31 mouse cellular contexts compared by ENCODE assay signal in the genomic region with DNA sequence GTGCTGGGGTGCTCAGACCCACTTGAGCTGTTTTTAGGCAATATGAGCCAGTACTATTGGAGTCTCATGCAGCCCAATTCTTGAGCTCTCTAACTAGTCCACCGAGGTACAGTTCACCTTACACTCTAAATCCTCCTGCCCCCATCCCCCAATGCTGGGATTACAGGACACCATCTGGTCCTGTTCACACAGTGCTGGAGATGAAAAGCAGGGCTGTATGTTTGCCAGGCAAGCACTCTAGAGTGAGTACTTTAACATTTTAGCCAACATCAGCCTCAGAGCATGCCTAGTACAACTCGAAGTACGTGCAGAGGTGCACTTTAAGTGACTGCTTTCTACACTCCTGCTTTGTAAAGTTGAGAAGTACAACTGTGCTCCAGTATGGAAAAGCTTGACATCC. TPM values are rescaled to one million over a fixed set of nuclear protein-coding genes. Genes with fewer than 3 reads are reported as not detected.
DNase-seq lines count a peak whose midpoint lies in the region; ATAC-seq and TF ChIP-seq lines count a peak whose summit lies in the region.
"Had no signal": no experiment of that assay in that cellular context is flagged by ENCODE, and none has a peak within 500 bp of the region (broad histone marks: within the 10 kb centered on the region; RNA-seq: fewer than 3 reads in every experiment).

No protein-coding gene starts in this region.

- H3K4me2 ChIP-seq in forebrain, embryonic 14.5 days (ENCODE audit: low read length), result no peak overlapping the region
- H3K4me2 ChIP-seq in forebrain, embryonic 11.5 days (ENCODE audit: low read depth, low read length, severe bottlenecking), result no peak overlapping the region
- H3K4me2 ChIP-seq in lung, embryonic 15.5 days, result no peak overlapping the region
- H3K4me2 ChIP-seq in limb, embryonic 13.5 days (replicated peaks), result no peak overlapping the region
- no peak overlapping the region for H3K4me2 ChIP-seq in hindbrain, embryonic 12.5 days (replicated peaks)
- H3K4me2 ChIP-seq: embryonic facial prominence, embryonic 15.5 days; heart, embryonic 13.5 days; liver, embryonic 12.5 days; neural tube, embryonic 15.5 days had no signal

- no peaks in the 10 kb centered on the region for H3K4me1 ChIP-seq in forebrain, embryonic 14.5 days (ENCODE audit: control insufficient read depth, insufficient read depth, low read length)
- H3K4me1 ChIP-seq in forebrain, embryonic 11.5 days (replicated peaks; ENCODE audit: control insufficient read depth, insufficient read depth, low read length), result no peaks in the 10 kb centered on the region
- H3K4me1 ChIP-seq in lung, embryonic 15.5 days, result no peaks in the 10 kb centered on the region
- no peaks in the 10 kb centered on the region for H3K4me1 ChIP-seq in limb, embryonic 13.5 days
- no peaks in the 10 kb centered on the region; the same call in 1 of the 2 replicates for H3K4me1 ChIP-seq in cerebellum, adult 2 months (ENCODE audit: control insufficient read depth, insufficient read depth, low read length)
- H3K4me1 ChIP-seq in hindbrain, embryonic 12.5 days, result no peaks in the 10 kb centered on the region
- H3K4me1 ChIP-seq: embryonic facial prominence, embryonic 15.5 days; heart, embryonic 13.5 days; liver, embryonic 12.5 days had no signal

- H3K36me3 ChIP-seq in forebrain, embryonic 14.5 days (ENCODE audit: control insufficient read depth, insufficient read depth, low read length), result no peaks in the 10 kb centered on the region
- no peaks in the 10 kb centered on the region for H3K36me3 ChIP-seq in forebrain, embryonic 11.5 days (ENCODE audit: control insufficient read depth, insufficient read depth, low read length)
- no peaks in the 10 kb centered on the region for H3K36me3 ChIP-seq in lung, embryonic 15.5 days
- H3K36me3 ChIP-seq in limb, embryonic 13.5 days, result no peaks in the 10 kb centered on the region
- no peaks in the 10 kb centered on the region for H3K36me3 ChIP-seq in hindbrain, embryonic 12.5 days
- H3K36me3 ChIP-seq: embryonic facial prominence, embryonic 15.5 days; heart, embryonic 13.5 days; hindbrain, embryonic 10.5 days; liver, embryonic 12.5 days had no signal

- H3K27ac ChIP-seq in forebrain, embryonic 14.5 days (ENCODE audit: low read depth, low read length), result no peak overlapping the region
- H3K27ac ChIP-seq in forebrain, embryonic 11.5 days (ENCODE audit: low read depth, low read length), result no peak overlapping the region
- H3K27ac ChIP-seq in lung, embryonic 15.5 days, result 0 out of 2 replicates have a peak overlapping the region, but pooled peaks have one; percentile 45
- H3K27ac ChIP-seq in limb, embryonic 13.5 days, result no peak overlapping the region
- no peak overlapping the region for H3K27ac ChIP-seq in cerebellum, adult 2 months (ENCODE audit: insufficient read depth, low read length)
- H3K27ac ChIP-seq in hindbrain, embryonic 12.5 days, result no peak overlapping the region
- H3K27ac ChIP-seq: embryonic facial prominence, embryonic 15.5 days; gastrocnemius, adult 2 months; heart, embryonic 13.5 days; hindbrain, embryonic 10.5 days; liver, embryonic 12.5 days; neural tube, embryonic 15.5 days had no signal

- peaks cover 21% of the 10 kb centered on the region for H3K27me3 ChIP-seq in forebrain, embryonic 14.5 days (replicated peaks; ENCODE audit: control insufficient read depth, insufficient read depth, low read length)
- peaks cover 16% of the 10 kb centered on the region for H3K27me3 ChIP-seq in forebrain, embryonic 11.5 days (ENCODE audit: control insufficient read depth, insufficient read depth, low read length)
- H3K27me3 ChIP-seq in lung, embryonic 15.5 days, result no peaks in the 10 kb centered on the region; the same call in 1 of the 2 replicates
- H3K27me3 ChIP-seq in limb, embryonic 13.5 days, result no peaks in the 10 kb centered on the region
- no peaks in the 10 kb centered on the region; the same call in 1 of the 2 replicates for H3K27me3 ChIP-seq in cerebellum, adult 2 months (ENCODE audit: control insufficient read depth, insufficient read depth, low read length)
- peaks cover 15% of the 10 kb centered on the region for H3K27me3 ChIP-seq in hindbrain, embryonic 12.5 days
- H3K27me3 ChIP-seq: liver, embryonic 12.5 days; neural tube, embryonic 15.5 days; Patski had no signal

- H3K9ac ChIP-seq in forebrain, embryonic 14.5 days (ENCODE audit: low read length), result no peak overlapping the region
- H3K9ac ChIP-seq in forebrain, embryonic 11.5 days (ENCODE audit: low read length), result no peak overlapping the region
- no peak overlapping the region for H3K9ac ChIP-seq in lung, embryonic 15.5 days
- H3K9ac ChIP-seq in limb, embryonic 13.5 days, result no peak overlapping the region
- no peak overlapping the region for H3K9ac ChIP-seq in hindbrain, embryonic 12.5 days
- H3K9ac ChIP-seq: embryonic facial prominence, embryonic 15.5 days; heart, embryonic 13.5 days; liver, embryonic 12.5 days; liver, postnatal 0 days; neural tube, embryonic 15.5 days had no signal

- 60% methylated on average over 3 of the region's 3 CpGs for WGBS in forebrain, embryonic 14.5 days
- WGBS in forebrain, embryonic 11.5 days, result 72% methylated on average over 3 of the region's 3 CpGs
- WGBS in lung, embryonic 15.5 days, result 35% methylated on average over 3 of the region's 3 CpGs
- WGBS in limb, embryonic 13.5 days, result 21% methylated on average over 3 of the region's 3 CpGs
- 26% methylated on average over 3 of the region's 3 CpGs for WGBS in cerebellum, adult 2 months
- WGBS in hindbrain, embryonic 12.5 days, result 69% methylated on average over 3 of the region's 3 CpGs

- TF ChIP-seq CTCF in brain, embryonic 14.5 days (IDR thresholded peaks at IDR 0.05; ENCODE audit: borderline replicate concordance, extremely low read depth, insufficient read depth, insufficient read length), result no peak
- TF ChIP-seq CTCF in cerebellum, adult 2 months (IDR thresholded peaks at IDR 0.05; ENCODE audit: borderline replicate concordance, insufficient read depth, low read depth, low read length), result no peak

- H3K9me3 ChIP-seq in forebrain, embryonic 14.5 days (replicated peaks; ENCODE audit: control insufficient read depth, low read length), result no peaks in the 10 kb centered on the region
- no peaks in the 10 kb centered on the region for H3K9me3 ChIP-seq in forebrain, embryonic 11.5 days (ENCODE audit: control insufficient read depth, low read length)
- no peaks in the 10 kb centered on the region for H3K9me3 ChIP-seq in lung, embryonic 15.5 days
- no peaks in the 10 kb centered on the region for H3K9me3 ChIP-seq in limb, embryonic 13.5 days
- H3K9me3 ChIP-seq in hindbrain, embryonic 12.5 days (replicated peaks), result no peaks in the 10 kb centered on the region
- H3K9me3 ChIP-seq: embryonic facial prominence, embryonic 15.5 days; heart, embryonic 13.5 days; hindbrain, embryonic 10.5 days; liver, embryonic 12.5 days; neural tube, embryonic 15.5 days had no signal

- no peak for TF ChIP-seq POLR2A in brain, embryonic 14.5 days (IDR thresholded peaks at IDR 0.05; ENCODE audit: borderline replicate concordance, extremely low read depth, insufficient read depth, insufficient read length, poor library complexity, severe bottlenecking)
- no peak for TF ChIP-seq POLR2A in cerebellum, adult 2 months (IDR thresholded peaks at IDR 0.05; ENCODE audit: borderline replicate concordance, insufficient read depth, low read length)

- peak; percentile 47; the same call in 1 of the 2 replicates for ATAC-seq in forebrain, embryonic 14.5 days
- ATAC-seq in forebrain, embryonic 11.5 days (replicated peaks; ENCODE audit: low FRiP score), result no peak
- ATAC-seq in lung, embryonic 15.5 days (ENCODE audit: borderline replicate concordance, extremely low read depth, low FRiP score, low TSS enrichment), result peak; percentile 56
- peak; percentile 77 for ATAC-seq in limb, embryonic 13.5 days (ENCODE audit: low FRiP score, low read depth)
- no peak for ATAC-seq in hindbrain, embryonic 12.5 days (ENCODE audit: low FRiP score)
- ATAC-seq: forebrain, embryonic 16.5 days; hindbrain, embryonic 16.5 days; liver, embryonic 12.5 days; liver, postnatal 0 days; Patski had no signal

- H3K4me3 ChIP-seq in forebrain, embryonic 14.5 days (ENCODE audit: low read depth, low read length), result no peak overlapping the region
- no peak overlapping the region for H3K4me3 ChIP-seq in forebrain, embryonic 11.5 days (ENCODE audit: low read depth, low read length)
- H3K4me3 ChIP-seq in lung, embryonic 15.5 days, result no peak overlapping the region
- H3K4me3 ChIP-seq in limb, embryonic 13.5 days, result no peak overlapping the region
- H3K4me3 ChIP-seq in cerebellum, adult 2 months (replicated peaks; ENCODE audit: insufficient read depth, low read depth, low read length), result no peak overlapping the region
- H3K4me3 ChIP-seq in hindbrain, embryonic 12.5 days, result no peak overlapping the region
- H3K4me3 ChIP-seq: embryonic facial prominence, embryonic 15.5 days; gastrocnemius, adult 2 months; heart, embryonic 13.5 days; hindbrain, embryonic 10.5 days; liver, embryonic 12.5 days; neural tube, embryonic 15.5 days had no signal

- DNase-seq in forebrain, embryonic 14.5 days (ENCODE audit: low spot score), result no peak
- no peak for DNase-seq in forebrain, embryonic 11.5 days (ENCODE audit: low spot score)
- DNase-seq in lung, postnatal 10 days, result no peak
- peak; percentile 31 for DNase-seq in brain, embryonic 14.5 days (ENCODE audit: low read depth)
- no peak for DNase-seq in cerebellum, adult 2 months
- DNase-seq: adrenal gland, postnatal 10 days; cerebellum, adult 11-12 months; gastrocnemius, adult 2 months; heart, postnatal 14 days; kidney, adult 9 months; kidney, postnatal 10 days; layer of hippocampus, postnatal 36 days; left cerebral cortex, postnatal 4 days; liver, postnatal 0 days; midbrain, embryonic 14.5 days; right cerebral cortex, postnatal 4 days; thymus, postnatal 14 days had no signal

RNA-seq across cellular contexts. Expression of gene Slc6a5, which starts 18.6 kb away (rescaled TPM):
- polyA plus RNA-seq in forebrain, embryonic 14.5 days (2014; fragmentation: Nextera tagmentation; extraction: Ambion mirVana), result not detected in 2 replicates
- not detected in 2 replicates for polyA plus RNA-seq in forebrain, embryonic 11.5 days (2014; fragmentation: Nextera tagmentation; extraction: Ambion mirVana)
- 0.02 and 0.10 TPM in 2 replicates for polyA plus RNA-seq in lung, embryonic 15.5 days (2015; fragmentation: Nextera tagmentation; extraction: Ambion mirVana)
- 2.2 and 10.4 TPM in 2 replicates for polyA plus RNA-seq in brain, embryonic 14.5 days (2012; rRNA removed)
- 0.01 TPM in 1 of 2 replicates, not detected in the other for polyA plus RNA-seq in limb, embryonic 13.5 days (2015; fragmentation: Nextera tagmentation; extraction: Ambion mirVana)
- polyA plus RNA-seq in cerebellum, adult 2 months (2012; rRNA removed), result 49.4 and 71.8 TPM in 2 replicates
- polyA plus RNA-seq in hindbrain, embryonic 12.5 days (2016; fragmentation: Nextera tagmentation; extraction: Ambion mirVana), result 8.2 and 10.0 TPM in 2 replicates
- polyA plus RNA-seq: embryonic facial prominence, embryonic 15.5 days; forebrain, embryonic 16.5 days; heart, embryonic 13.5 days; intestine, embryonic 14.5 days; large intestine, adult 2 months; liver, embryonic 12.5 days; liver, postnatal 0 days; urinary bladder, adult 2 months had no signal

RNA-seq across cellular contexts. Expression of gene Nell1, which starts 46.1 kb away (rescaled TPM):
- polyA plus RNA-seq in forebrain, embryonic 14.5 days (2014; fragmentation: Nextera tagmentation; extraction: Ambion mirVana), result 9.7 and 10.7 TPM in 2 replicates
- polyA plus RNA-seq in forebrain, embryonic 11.5 days (2014; fragmentation: Nextera tagmentation; extraction: Ambion mirVana), result 0.92 and 1.1 TPM in 2 replicates
- polyA plus RNA-seq in lung, embryonic 15.5 days (2015; fragmentation: Nextera tagmentation; extraction: Ambion mirVana), result 3.5 and 3.6 TPM in 2 replicates
- 9.5 and 16.9 TPM in 2 replicates for polyA plus RNA-seq in brain, embryonic 14.5 days (2012; rRNA removed)
- polyA plus RNA-seq in limb, embryonic 13.5 days (2015; fragmentation: Nextera tagmentation; extraction: Ambion mirVana), result 3.1 and 3.2 TPM in 2 replicates
- polyA plus RNA-seq in cerebellum, adult 2 months (2012; rRNA removed), result 31.6 and 31.9 TPM in 2 replicates
- polyA plus RNA-seq in hindbrain, embryonic 12.5 days (2016; fragmentation: Nextera tagmentation; extraction: Ambion mirVana), result 6.4 and 7.8 TPM in 2 replicates
- polyA plus RNA-seq: liver, postnatal 0 days had no signal

Comparison
In these comparisons a context has a peak if more than half of its experiments do, and no peak if none do; other contexts are left out.
1. ATAC-seq: peak in forebrain, embryonic 14.5 days (single experiment), lung, embryonic 15.5 days (single experiment) and limb, embryonic 13.5 days (single experiment); none in forebrain, embryonic 11.5 days (single experiment) and hindbrain, embryonic 12.5 days (single experiment).